Mouse (Mus musculus) spleen, adult 2 months (tissue): ENCODE results near the gene Hibadh. TPM values are rescaled to one million over a fixed set of nuclear protein-coding genes. Genes with fewer than 3 reads are reported as not detected.
"Not testable (repeated sequence)": the region's sequence is repeated elsewhere in the genome, so short reads cannot be mapped to it uniquely, and the experiment has no call there.

Experiments
- DNase-seq, 2 experiments: peaks; one replicate each; pipeline versions ENCODE4 v3.0.0 to v3.0.0-alpha.2; 2012 to 2021; ENCODE audit warnings: low spot score in 2 of 2, low read depth in 1 of 2
- H3K27ac ChIP-seq: fragments of 200-500 bp; 2 replicates; pipeline ENCODE4 v1.5.1; 2012; ENCODE audit warnings: low read length, inconsistent platforms; ENCODE audit not compliant: insufficient read depth
- H3K27me3 ChIP-seq: fragments of 200-500 bp; 2 replicates; pipeline ENCODE4 v1.6.1; 2012; ENCODE audit warnings: mild to moderate bottlenecking, moderate library complexity, low read length, inconsistent platforms; ENCODE audit not compliant: control insufficient read depth, insufficient read depth
- H3K36me3 ChIP-seq: fragments of 200-500 bp; 2 replicates; pipeline ENCODE4 v1.6.1; 2012; ENCODE audit warnings: mild to moderate bottlenecking, low read length, inconsistent platforms; ENCODE audit not compliant: control insufficient read depth, insufficient read depth
- H3K4me1 ChIP-seq: fragments of 200-500 bp; 2 replicates; pipeline ENCODE4 v1.6.1; 2011; ENCODE audit warnings: inconsistent platforms; ENCODE audit not compliant: control insufficient read depth, insufficient read depth, insufficient read length
- H3K4me3 ChIP-seq: fragments of 200-500 bp; 2 replicates; pipeline ENCODE4 v1.5.1; 2011; ENCODE audit warnings: mild to moderate bottlenecking, inconsistent platforms; ENCODE audit not compliant: insufficient read depth, insufficient read length; ENCODE audit errors: extremely low read depth
- CTCF ChIP-seq: fragments of 200-500 bp; IDR thresholded peaks from 2 replicates; pipeline ENCODE4 v1.5.1; 2011; ENCODE audit warnings: mild to moderate bottlenecking, inconsistent platforms; ENCODE audit not compliant: insufficient read depth, insufficient read length, insufficient replicate concordance; ENCODE audit errors: extremely low read depth
- POLR2A ChIP-seq: fragments of 200-500 bp; IDR thresholded peaks from 2 replicates; pipeline ENCODE4 v1.6.1; 2011; ENCODE audit warnings: low read depth, low read length, inconsistent platforms
- WGBS: fragments of 180-500 bp; shearing (Covaris S2); methylation state at CpG from one replicate; pipeline ENCODE4 v1.1.7; 2018; 5-methylcytosine and 5-hydroxymethylcytosine counted together
- polyA plus RNA-seq: library from polyadenylated mRNA; depleted of rRNA; stranded (reverse); fragments of >200 nt; gene quantifications from 2 replicates; pipeline ENCODE4 v1.2.3, GENCODE M21; 2012

Gene Hibadh
- polyA plus RNA-seq, 1 experiment: 13.3 TPM

GRCm38 (mm10) chr6:52675222-52675921, 35.2 kb upstream of the Hibadh start:
- Histone ChIP-seq H3K4me1 (no peaks in the 10 kb centered on the region; the same call in 1 of the 2 replicates), H3K27me3 (no peaks in the 10 kb centered on the region; the same call in 1 of the 2 replicates), H3K4me3 (no peak overlapping the region), H3K36me3 (no peaks in the 10 kb centered on the region), H3K27ac (no peak overlapping the region)
- WGBS: 62% methylated on average over 4 of the region's 4 CpGs
- no peak for TF ChIP-seq POLR2A
- TF ChIP-seq CTCF: no peak
- DNase-seq: no peak

GRCm38 (mm10) chr6:52674541-52674940, 34.4 kb upstream of the Hibadh start:
- Histone ChIP-seq H3K27ac (no peak overlapping the region), H3K36me3 (no peaks in the 10 kb centered on the region), H3K4me3 (no peak overlapping the region), H3K4me1 (no peaks in the 10 kb centered on the region; the same call in 1 of the 2 replicates), H3K27me3 (no peaks in the 10 kb centered on the region; the same call in 1 of the 2 replicates)
- no peak for DNase-seq
- WGBS: 82% methylated on average over 12 of the region's 12 CpGs
- no peak for TF ChIP-seq POLR2A
- TF ChIP-seq CTCF: no peak

GRCm38 (mm10) chr6:52673706-52674105, 33.5 kb upstream of the Hibadh start:
- no peaks in the 10 kb centered on the region for H3K36me3 ChIP-seq
- WGBS: 88% methylated on average over 7 of the region's 7 CpGs
- no peak overlapping the region for H3K27ac ChIP-seq
- H3K4me3 ChIP-seq: no peak overlapping the region
- H3K27me3 ChIP-seq: no peaks in the 10 kb centered on the region; the same call in 1 of the 2 replicates
- no peak for TF ChIP-seq CTCF
- TF ChIP-seq POLR2A: no peak
- H3K4me1 ChIP-seq: no peaks in the 10 kb centered on the region; the same call in 1 of the 2 replicates
- no peak for DNase-seq

GRCm38 (mm10) chr6:52672539-52672938, 32.4 kb upstream of the Hibadh start:
- Histone ChIP-seq H3K36me3 (no peaks in the 10 kb centered on the region), H3K4me1 (no peaks in the 10 kb centered on the region; the same call in 1 of the 2 replicates), H3K27ac (no peak overlapping the region), H3K27me3 (no peaks in the 10 kb centered on the region; the same call in 1 of the 2 replicates), H3K4me3 (no peak overlapping the region)
- TF ChIP-seq POLR2A: no peak
- no peak for TF ChIP-seq CTCF
- DNase-seq: peak in 1 of 2 experiments; percentile 7
- 8% methylated on average over 2 of the region's 2 CpGs for WGBS

- no peaks in the 10 kb centered on the region for H3K4me1 ChIP-seq
- no peak for TF ChIP-seq CTCF
- no peak for TF ChIP-seq POLR2A
- no peak for DNase-seq
- no peaks in the 10 kb centered on the region for H3K27me3 ChIP-seq
- 53% methylated on average over 8 of the region's 8 CpGs for WGBS
- no peaks in the 10 kb centered on the region for H3K36me3 ChIP-seq
- no peak overlapping the region for H3K4me3 ChIP-seq
- H3K27ac ChIP-seq: no peak overlapping the region
These were observed 31.6 kb upstream of the Hibadh start for GRCm38 (mm10) chr6:52671791-52672190.

- H3K4me3 ChIP-seq, H3K4me1 ChIP-seq, DNase-seq, H3K27me3 ChIP-seq, H3K27ac ChIP-seq, H3K36me3 ChIP-seq: not testable (repeated sequence)
- 54% methylated on average over 2 of the region's 2 CpGs for WGBS
These were observed 29.7 kb upstream of the Hibadh start for GRCm38 (mm10) chr6:52669878-52670277.

GRCm38 (mm10) chr6:52667641-52668040, 27.5 kb upstream of the Hibadh start:
- DNase-seq: no peak
- no peak overlapping the region for H3K27ac ChIP-seq
- no peaks in the 10 kb centered on the region for H3K36me3 ChIP-seq
- 84% methylated on average over 3 of the region's 3 CpGs for WGBS
- no peak for TF ChIP-seq CTCF
- TF ChIP-seq POLR2A: no peak
- no peaks in the 10 kb centered on the region for H3K27me3 ChIP-seq
- H3K4me1 ChIP-seq: no peaks in the 10 kb centered on the region
- no peak overlapping the region for H3K4me3 ChIP-seq
